Mouse (Mus musculus) heart, postnatal 14 days (tissue): ENCODE measurements around the gene Olfr224. TPM values are rescaled to one million over a fixed set of nuclear protein-coding genes. Genes with fewer than 3 reads are reported as not detected.
"Not testable (repeated sequence)": the region's sequence is repeated elsewhere in the genome, so short reads cannot be mapped to it uniquely, and the experiment has no call there.

Experiments used
- DNase-seq, 2 experiments: peaks; one replicate each; pipeline ENCODE4 v3.0.0; 2021 to 2022
- intact Hi-C: fragments of 180-260 bp; cut with DNase I; formaldehyde crosslinking; loops from one replicate; pipeline ENCODE4 v1.15.1; 2025
- total RNA-seq, 2 experiments: library from RNA; stranded (reverse); gene quantifications; 2 replicates each; pipeline ENCODE4 v1.2.3; 2021

The Olfr224 gene
- total RNA-seq, 2 experiments from 2014 or later: not detected

- DNase-seq, intact Hi-C loops: not testable (repeated sequence)
Measured at GRCm38 (mm10) chr11:58534736-58535135, 35.6 kb downstream of the Olfr224 start, which contains the start of gene Olfr330. TSS of gene Olfr330 (minus strand) at chr11:58534836.

- intact Hi-C loops: not testable (repeated sequence)
- DNase-seq: peak; percentile 9
Measured at GRCm38 (mm10) chr11:58519756-58520155, 50.6 kb downstream of the Olfr224 start.

- intact Hi-C loops: not testable (repeated sequence)
Measured at GRCm38 (mm10) chr11:58518916-58519315, 51.4 kb downstream of the Olfr224 start.

More at GRCm38 (mm10) chr11:58518916-58519315, 51.4 kb downstream of the Olfr224 start:
- peak; percentile 60 to 68 for DNase-seq

Other genes with a start within 250 kb of the Olfr224 start
- gene Zfp672, start 240.2 kb downstream of the Olfr224 start, total RNA-seq: 10 to 100 TPM; 48.9 to 53.1 TPM
- 10 to 100 TPM; 45.6 to 49.5 TPM for gene Sh3bp5l, start 239.8 kb downstream of the Olfr224 start, total RNA-seq
- gene Lypd8, start 191.5 kb downstream of the Olfr224 start, total RNA-seq: not detected
- gene 1810065E05Rik, start 149.4 kb downstream of the Olfr224 start, total RNA-seq: not detected
- not detected for gene Gm12253, start 138.0 kb downstream of the Olfr224 start, total RNA-seq
- not detected for gene Lypd9, start 117.6 kb downstream of the Olfr224 start, total RNA-seq
- gene Olfr30, start 108.3 kb downstream of the Olfr224 start, total RNA-seq: not detected
- gene Olfr332, start 78.0 kb downstream of the Olfr224 start, total RNA-seq: not detected
- gene Olfr331, start 68.0 kb downstream of the Olfr224 start, total RNA-seq: not detected
- gene Olfr330, start 35.7 kb downstream of the Olfr224 start, total RNA-seq: not detected
- not detected for gene Olfr329-ps, start 24.1 kb downstream of the Olfr224 start, total RNA-seq
- under 1 TPM; 0.10 to 0.12 TPM for gene Olfr328, start 14.9 kb downstream of the Olfr224 start, total RNA-seq
- not detected for gene Olfr325, start 7.2 kb upstream of the Olfr224 start, total RNA-seq
- not detected for gene Olfr324, start 24.6 kb upstream of the Olfr224 start, total RNA-seq
- gene 2210407C18Rik, start 45.5 kb upstream of the Olfr224 start, total RNA-seq: 10 to 100 TPM in 1 of 2 experiments, 1 to 10 TPM in 1; 7.4 to 10.7 TPM
- gene Olfr323, start 59.9 kb upstream of the Olfr224 start, total RNA-seq: not detected
- gene Trim58, start 69.9 kb upstream of the Olfr224 start, total RNA-seq: under 1 TPM in 1 of 2 experiments, not detected in 1; 0.17 TPM
- not detected for gene Olfr322, start 88.2 kb upstream of the Olfr224 start, total RNA-seq
- gene Olfr320, start 110.5 kb upstream of the Olfr224 start, total RNA-seq: not detected
- gene Olfr319, start 128.6 kb upstream of the Olfr224 start, total RNA-seq: not detected
- gene Olfr318, start 153.5 kb upstream of the Olfr224 start, total RNA-seq: not detected
- not detected for gene Olfr317, start 168.7 kb upstream of the Olfr224 start, total RNA-seq
- not detected for gene Olfr316, start 182.2 kb upstream of the Olfr224 start, total RNA-seq
- gene Olfr315, start 202.6 kb upstream of the Olfr224 start, total RNA-seq: not detected
- not detected for gene Olfr314, start 212.4 kb upstream of the Olfr224 start, total RNA-seq
- not detected for gene Fam183b, start 231.4 kb upstream of the Olfr224 start, total RNA-seq
- gene Olfr313, start 244.4 kb upstream of the Olfr224 start, total RNA-seq: not detected